ENCODE assay signal across 8 mouse cellular contexts in genomic region chr2:25580621-25581101, GRCm38 (mm10). TPM values are rescaled to one million over a fixed set of nuclear protein-coding genes. Genes with fewer than 3 reads are reported as not detected.
A peak's percentile ranks its signal among the peaks of the same experiment; 100 is the strongest.
DNase-seq lines count a peak whose midpoint lies in the region; ATAC-seq and TF ChIP-seq lines count a peak whose summit lies in the region.

No protein-coding gene starts in this region.

- WGBS in hindbrain, embryonic 16.5 days = 40% methylated on average over 6 of the region's 6 CpGs
- WGBS in neural tube, embryonic 14.5 days = 46% methylated on average over 6 of the region's 6 CpGs

- no peak for DNase-seq in ovary, postnatal 14 days (ENCODE audit: low spot score)
- no peak for DNase-seq in adrenal gland, adult 8-10 months

- no peak for TF ChIP-seq CTCF in cortical plate, adult 2 months (IDR thresholded peaks at IDR 0.05; ENCODE audit: extremely low read depth, insufficient read depth, low read length)

- H3K9ac ChIP-seq in hindbrain, embryonic 16.5 days (ENCODE audit: low read depth, low read length) = peak overlapping the region; percentile 75
- H3K9ac ChIP-seq in neural tube, embryonic 14.5 days (replicated peaks; ENCODE audit: low read depth, low read length) = peak overlapping the region; percentile 56; the same call in 1 of the 2 replicates

- peaks cover 57% of the 10 kb centered on the region for H3K27me3 ChIP-seq in megakaryocyte, embryonic 14.5 days (replicated peaks)
- H3K27me3 ChIP-seq in hindbrain, embryonic 16.5 days (replicated peaks; ENCODE audit: control insufficient read depth, insufficient read depth, low read length) = peaks cover 48% of the 10 kb centered on the region
- peaks cover 41% of the 10 kb centered on the region for H3K27me3 ChIP-seq in neural tube, embryonic 14.5 days (ENCODE audit: control insufficient read depth, insufficient read depth, low read length)

- H3K9me3 ChIP-seq in megakaryocyte, embryonic 14.5 days = peaks cover 39% of the 10 kb centered on the region
- H3K9me3 ChIP-seq in hindbrain, embryonic 16.5 days (ENCODE audit: control insufficient read depth, low read length) = peaks cover 3% of the 10 kb centered on the region; the same call in 1 of the 2 replicates
- H3K9me3 ChIP-seq in neural tube, embryonic 14.5 days (ENCODE audit: control insufficient read depth, low read length) = no peaks in the 10 kb centered on the region

- ATAC-seq in megakaryocyte, adult 5-6 weeks (ENCODE audit: poor library complexity, severe bottlenecking) = no peak
- 0 out of 2 replicates have a peak, but pooled peaks have one; percentile 0 for ATAC-seq in hindbrain, embryonic 16.5 days
- no peak for ATAC-seq in neural tube, embryonic 14.5 days (ENCODE audit: low read depth)
- no peak for ATAC-seq in monocyte, adult 5-6 weeks (replicated peaks; ENCODE audit: insufficient number of reproducible peaks, low FRiP score, low TSS enrichment, poor library complexity, severe bottlenecking)

- peak overlapping the region; percentile 83 for H3K4me2 ChIP-seq in hindbrain, embryonic 16.5 days (ENCODE audit: low read length)
- H3K4me2 ChIP-seq in neural tube, embryonic 14.5 days (ENCODE audit: low read depth, low read length) = peak overlapping the region; percentile 66

- H3K27ac ChIP-seq in cortical plate, adult 2 months (ENCODE audit: insufficient read depth, low read length) = peak overlapping the region; percentile 67
- H3K27ac ChIP-seq in hindbrain, embryonic 16.5 days (ENCODE audit: low read depth, low read length) = no peak overlapping the region
- no peak overlapping the region for H3K27ac ChIP-seq in neural tube, embryonic 14.5 days (ENCODE audit: low read depth, low read length)

- H3K4me3 ChIP-seq in megakaryocyte, embryonic 14.5 days (replicated peaks) = peak overlapping the region; percentile 8
- H3K4me3 ChIP-seq in cortical plate, adult 2 months (ENCODE audit: insufficient read depth, low read length) = peak overlapping the region; percentile 63
- peak overlapping the region; percentile 59 for H3K4me3 ChIP-seq in hindbrain, embryonic 16.5 days (ENCODE audit: low read length)
- H3K4me3 ChIP-seq in neural tube, embryonic 14.5 days (ENCODE audit: low read depth, low read length) = peak overlapping the region; percentile 51

- TF ChIP-seq POLR2A in cortical plate, adult 2 months (IDR thresholded peaks at IDR 0.05; ENCODE audit: extremely low read depth, insufficient read depth, low read length) = no peak; the same call in 1 of the 2 replicates

- peaks cover 61% of the 10 kb centered on the region for H3K4me1 ChIP-seq in megakaryocyte, embryonic 14.5 days
- peaks cover 11% of the 10 kb centered on the region for H3K4me1 ChIP-seq in cortical plate, adult 2 months (ENCODE audit: control insufficient read depth, insufficient read depth, low read length)
- peaks cover 47% of the 10 kb centered on the region for H3K4me1 ChIP-seq in hindbrain, embryonic 16.5 days (ENCODE audit: control insufficient read depth, insufficient read depth, low read depth, low read length)
- peaks cover 45% of the 10 kb centered on the region for H3K4me1 ChIP-seq in neural tube, embryonic 14.5 days (ENCODE audit: control insufficient read depth, insufficient read depth, low read length)

- peaks cover 33% of the 10 kb centered on the region for H3K36me3 ChIP-seq in megakaryocyte, embryonic 14.5 days (replicated peaks; ENCODE audit: low read length)
- H3K36me3 ChIP-seq in hindbrain, embryonic 16.5 days (ENCODE audit: control insufficient read depth, insufficient read depth, low read length) = peaks cover 29% of the 10 kb centered on the region
- peaks cover 10% of the 10 kb centered on the region; the same call in 1 of the 2 replicates for H3K36me3 ChIP-seq in neural tube, embryonic 14.5 days (ENCODE audit: control insufficient read depth, insufficient read depth, low read length)

RNA-seq across cellular contexts. Expression of gene Ajm1, which starts 0.9 kb away (rescaled TPM):
- polyA plus RNA-seq in megakaryocyte, embryonic 14.5 days (2012; ENCODE audit: insufficient read depth, low replicate concordance) = 0.44 and 0.85 TPM in 2 replicates
- total RNA-seq in megakaryocyte, adult 5-6 weeks (2015) = not detected in 2 replicates
- total RNA-seq in megakaryocyte, adult 5-6 weeks (2017) = not detected in 2 replicates
- polyA plus RNA-seq in cortical plate, adult 2 months (2012; rRNA removed) = 115 and 125 TPM in 2 replicates
- polyA plus RNA-seq in hindbrain, embryonic 16.5 days (2015; fragmentation: Nextera tagmentation; extraction: Ambion mirVana) = 12.0 and 15.1 TPM in 2 replicates
- polyA plus RNA-seq in neural tube, embryonic 14.5 days (2014; fragmentation: Nextera tagmentation; extraction: Ambion mirVana) = 8.1 and 13.3 TPM in 2 replicates
- total RNA-seq in monocyte, adult 5-6 weeks (2017) = 0.10 TPM in 1 of 3 replicates, not detected in the others
- 1 to 10 TPM; 1.6 to 4.8 (median 3.8) TPM for total RNA-seq in adrenal gland, adult 8-10 months (2022)

RNA-seq across cellular contexts. Expression of gene Phpt1, which starts 5.6 kb away (rescaled TPM):
- polyA plus RNA-seq in megakaryocyte, embryonic 14.5 days (2012; ENCODE audit: insufficient read depth, low replicate concordance) = 4.7 TPM in 1 of 2 replicates, not detected in the other
- 12.7 and 15.1 TPM in 2 replicates for total RNA-seq in megakaryocyte, adult 5-6 weeks (2015)
- 8.4 and 11.8 TPM in 2 replicates for total RNA-seq in megakaryocyte, adult 5-6 weeks (2017)
- 123 and 129 TPM in 2 replicates for polyA plus RNA-seq in cortical plate, adult 2 months (2012; rRNA removed)
- polyA plus RNA-seq in hindbrain, embryonic 16.5 days (2015; fragmentation: Nextera tagmentation; extraction: Ambion mirVana) = 164 and 178 TPM in 2 replicates
- 184 and 209 TPM in 2 replicates for polyA plus RNA-seq in neural tube, embryonic 14.5 days (2014; fragmentation: Nextera tagmentation; extraction: Ambion mirVana)
- 0.67 to 1.9 TPM (median 1.1 TPM) in 3 replicates for total RNA-seq in monocyte, adult 5-6 weeks (2017)
- 10 to 100 TPM; 61.3 to 76.9 (median 66.1) TPM for total RNA-seq in adrenal gland, adult 8-10 months (2022)

RNA-seq across cellular contexts. Expression of gene Mamdc4, which starts 6.0 kb away (rescaled TPM):
- polyA plus RNA-seq in megakaryocyte, embryonic 14.5 days (2012; ENCODE audit: insufficient read depth, low replicate concordance) = 0.75 TPM in 1 of 2 replicates, not detected in the other
- 0.09 and 2.3 TPM in 2 replicates for total RNA-seq in megakaryocyte, adult 5-6 weeks (2015)
- total RNA-seq in megakaryocyte, adult 5-6 weeks (2017) = 0.15 and 5.0 TPM in 2 replicates
- polyA plus RNA-seq in cortical plate, adult 2 months (2012; rRNA removed) = 1.1 and 1.2 TPM in 2 replicates
- polyA plus RNA-seq in hindbrain, embryonic 16.5 days (2015; fragmentation: Nextera tagmentation; extraction: Ambion mirVana) = 1.8 and 3.7 TPM in 2 replicates
- 2.2 and 2.3 TPM in 2 replicates for polyA plus RNA-seq in neural tube, embryonic 14.5 days (2014; fragmentation: Nextera tagmentation; extraction: Ambion mirVana)
- total RNA-seq in monocyte, adult 5-6 weeks (2017) = 2.8 to 6.2 TPM in 2 of 3 replicates, not detected in the other
- 10 to 100 TPM in 1 of 4 experiments, 1 to 10 TPM in 3; 1.4 to 11.0 (median 4.0) TPM for total RNA-seq in adrenal gland, adult 8-10 months (2022)

RNA-seq across cellular contexts. Expression of gene Edf1, which starts 23.0 kb away (rescaled TPM):
- 316 and 1,404 TPM in 2 replicates for polyA plus RNA-seq in megakaryocyte, embryonic 14.5 days (2012; ENCODE audit: insufficient read depth, low replicate concordance)
- 155 and 171 TPM in 2 replicates for total RNA-seq in megakaryocyte, adult 5-6 weeks (2015)
- 133 and 145 TPM in 2 replicates for total RNA-seq in megakaryocyte, adult 5-6 weeks (2017)
- polyA plus RNA-seq in cortical plate, adult 2 months (2012; rRNA removed) = 270 and 276 TPM in 2 replicates
- polyA plus RNA-seq in hindbrain, embryonic 16.5 days (2015; fragmentation: Nextera tagmentation; extraction: Ambion mirVana) = 384 and 413 TPM in 2 replicates
- 373 and 390 TPM in 2 replicates for polyA plus RNA-seq in neural tube, embryonic 14.5 days (2014; fragmentation: Nextera tagmentation; extraction: Ambion mirVana)
- 80.0 to 121 TPM (median 114 TPM) in 3 replicates for total RNA-seq in monocyte, adult 5-6 weeks (2017)
- 100 to 1,000 TPM; 149 to 331 (median 215) TPM for total RNA-seq in adrenal gland, adult 8-10 months (2022)

RNA-seq across cellular contexts. Expression of gene Rabl6, which starts 27.7 kb away (rescaled TPM):
- polyA plus RNA-seq in megakaryocyte, embryonic 14.5 days (2012; ENCODE audit: insufficient read depth, low replicate concordance) = 36.6 and 58.2 TPM in 2 replicates
- total RNA-seq in megakaryocyte, adult 5-6 weeks (2015) = 18.3 and 25.7 TPM in 2 replicates
- 34.0 and 43.0 TPM in 2 replicates for total RNA-seq in megakaryocyte, adult 5-6 weeks (2017)
- polyA plus RNA-seq in cortical plate, adult 2 months (2012; rRNA removed) = 158 and 162 TPM in 2 replicates
- polyA plus RNA-seq in hindbrain, embryonic 16.5 days (2015; fragmentation: Nextera tagmentation; extraction: Ambion mirVana) = 65.3 and 71.8 TPM in 2 replicates
- 64.2 and 66.6 TPM in 2 replicates for polyA plus RNA-seq in neural tube, embryonic 14.5 days (2014; fragmentation: Nextera tagmentation; extraction: Ambion mirVana)
- 42.7 to 71.6 TPM (median 51.7 TPM) in 3 replicates for total RNA-seq in monocyte, adult 5-6 weeks (2017)
- total RNA-seq in adrenal gland, adult 8-10 months (2022) = 100 to 1,000 TPM; 121 to 178 (median 137) TPM

Comparison
In these comparisons a context has a peak if more than half of its experiments do, and no peak if none do; other contexts are left out.
1. H3K4me3 ChIP-seq: peak in every context shown above with its lines; median percentile 63 in cortical plate, adult 2 months; 59 in hindbrain, embryonic 16.5 days; 51 in neural tube, embryonic 14.5 days; 8 in megakaryocyte, embryonic 14.5 days.
2. RNA of gene Phpt1, which starts 5.6 kb away (polyA plus RNA-seq): 184 to 209 TPM in neural tube, embryonic 14.5 days, 164 to 178 TPM in hindbrain, embryonic 16.5 days and 123 to 129 TPM in cortical plate, adult 2 months; 4.7 TPM in megakaryocyte, embryonic 14.5 days; every median in the first group is over 10 times any median in the second.